Mouse (Mus musculus): ENCODE measurements around the gene Echdc2. TPM values are rescaled to one million over a fixed set of nuclear protein-coding genes. Genes with fewer than 3 reads are reported as not detected.
A peak's percentile ranks its signal among the peaks of the same experiment; 100 is the strongest.
"Not testable (repeated sequence)": the region's sequence is repeated elsewhere in the genome, so short reads cannot be mapped to it uniquely, and the experiment has no call there.

Echdc2 gene
- total RNA-seq (2021) = 10 to 100 TPM; 12.8 to 14.8 TPM
- long read RNA-seq, experiment 1, partial matches to known transcripts = 1 of 8 reads
- long read RNA-seq, experiment 1, other reads (novel, unspliced or antisense) = 3 of 8 reads
- long read RNA-seq, experiment 2, partial matches to known transcripts = 0 of 8 reads
- long read RNA-seq, experiment 2, other reads (novel, unspliced or antisense) = 4 of 8 reads

DNA sequence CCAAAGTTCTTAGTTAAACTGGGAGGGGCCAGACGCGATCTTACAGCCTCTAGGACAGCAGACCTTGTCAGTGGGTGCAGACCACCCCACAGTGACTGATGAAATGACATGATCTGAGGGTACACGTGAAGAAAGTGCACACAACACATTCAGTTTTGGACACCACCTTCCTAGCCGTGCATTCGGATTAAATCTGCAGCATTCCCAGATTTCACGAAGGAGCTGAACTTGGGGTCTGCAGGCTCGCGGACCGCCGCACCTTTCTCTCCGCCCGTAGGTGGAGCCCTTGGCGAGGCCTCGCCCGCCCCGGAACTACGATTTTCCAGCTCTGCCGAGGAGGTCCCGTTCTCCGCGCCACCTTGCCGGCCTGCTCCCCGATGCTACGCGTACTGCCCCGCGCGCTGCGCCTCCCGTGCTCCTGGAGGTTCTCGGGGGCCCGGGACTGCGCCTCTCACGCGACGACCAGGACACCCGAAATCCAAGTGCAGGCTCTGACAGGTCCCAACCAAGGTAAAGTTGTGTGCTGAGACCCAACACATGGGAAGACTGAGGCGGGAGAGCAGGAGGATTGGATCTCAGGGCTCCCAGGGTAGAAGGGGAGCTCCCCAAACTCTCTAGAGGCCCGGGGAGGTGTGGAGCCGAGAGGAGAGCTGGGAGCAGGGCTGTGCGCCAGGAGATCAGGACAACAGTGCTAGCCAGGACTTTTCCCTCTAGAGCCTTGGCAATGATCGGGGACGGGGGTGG lies at the start of gene Echdc2:
Gene Echdc2 (plus strand): TSS at position 286 of the 744 bp plus-strand sequence.
- Histone ChIP-seq H3K4me3 (peak within 1 kb of the TSS; percentile 46), H3K27ac (no peak within 1 kb of the TSS)
- TF ChIP-seq CTCF (IDR thresholded peaks at IDR 0.05) = peak; percentile 29
- peak; percentile 16 to 17 for DNase-seq (ENCODE audit: extremely low spot score in 1 of 2, low spot score in 2 of 2)
- intact Hi-C loops (cut with DNase I) = loop anchor here (5.0 kb wide), 1 partner anchor 48 kb away; no protein-coding TSS in a partner anchor

DNA sequence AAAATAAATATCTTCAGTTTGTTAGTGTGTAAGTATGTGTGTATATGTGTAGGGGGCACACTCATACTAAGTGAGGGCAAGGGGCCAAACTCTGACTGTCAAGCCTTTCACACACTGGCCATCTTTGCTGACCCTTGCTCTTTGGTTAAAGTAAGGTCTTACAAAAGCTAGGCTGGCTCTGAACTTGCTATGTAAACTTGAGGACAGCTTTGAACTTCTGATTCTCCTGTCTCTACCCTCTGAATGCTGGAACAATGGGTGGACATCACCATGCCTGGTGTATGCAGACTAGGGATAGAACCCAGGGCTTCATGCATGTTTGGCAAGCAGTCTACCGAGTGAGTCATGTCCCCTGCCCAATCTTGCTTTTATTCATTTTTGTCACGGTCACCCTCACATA lies 48.8 kb upstream of the Echdc2 start:
- no peak for TF ChIP-seq CTCF (IDR thresholded peaks at IDR 0.05)
- Histone ChIP-seq H3K4me3 (no peak overlapping the region), H3K27ac (no peak overlapping the region)
- no peak for DNase-seq (ENCODE audit: extremely low spot score in 1 of 2, low spot score in 2 of 2)
- intact Hi-C loops (cut with DNase I) = loop anchor here (5.0 kb wide), 3 partner anchors 51 to 224 kb away; partner anchors contain the start of genes Coa7 and Echdc2

DNA sequence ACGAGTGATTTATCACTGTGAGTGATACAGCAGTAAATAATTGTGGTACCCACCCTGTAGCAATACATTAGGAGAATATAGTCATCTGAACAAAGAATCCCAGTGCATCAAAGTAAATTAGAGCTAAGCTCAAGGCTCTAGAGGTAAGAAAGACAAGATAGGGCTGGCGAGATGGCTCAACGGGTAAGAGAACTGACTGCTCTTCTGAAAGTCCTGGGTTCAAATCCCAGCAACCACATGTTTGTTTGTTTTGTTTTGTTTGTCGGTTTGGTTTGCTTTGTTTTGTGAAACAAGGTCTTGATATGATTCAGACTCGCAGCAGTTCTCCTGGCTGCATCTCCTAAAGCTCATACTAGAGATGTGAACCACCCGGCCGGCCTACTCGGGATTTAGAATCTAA lies 47.7 kb upstream of the Echdc2 start:
- DNase-seq (ENCODE audit: extremely low spot score in 1 of 2, low spot score in 2 of 2) = peak in 1 of 2 experiments; percentile 9
- intact Hi-C loops (cut with DNase I) = loop anchor here (5.0 kb wide), 3 partner anchors 50 to 225 kb away; partner anchors contain the start of genes Coa7 and Echdc2
- Histone ChIP-seq H3K4me3 (peak overlapping the region; percentile 60), H3K27ac (no peak overlapping the region)
- no peak for TF ChIP-seq CTCF (IDR thresholded peaks at IDR 0.05)

DNA sequence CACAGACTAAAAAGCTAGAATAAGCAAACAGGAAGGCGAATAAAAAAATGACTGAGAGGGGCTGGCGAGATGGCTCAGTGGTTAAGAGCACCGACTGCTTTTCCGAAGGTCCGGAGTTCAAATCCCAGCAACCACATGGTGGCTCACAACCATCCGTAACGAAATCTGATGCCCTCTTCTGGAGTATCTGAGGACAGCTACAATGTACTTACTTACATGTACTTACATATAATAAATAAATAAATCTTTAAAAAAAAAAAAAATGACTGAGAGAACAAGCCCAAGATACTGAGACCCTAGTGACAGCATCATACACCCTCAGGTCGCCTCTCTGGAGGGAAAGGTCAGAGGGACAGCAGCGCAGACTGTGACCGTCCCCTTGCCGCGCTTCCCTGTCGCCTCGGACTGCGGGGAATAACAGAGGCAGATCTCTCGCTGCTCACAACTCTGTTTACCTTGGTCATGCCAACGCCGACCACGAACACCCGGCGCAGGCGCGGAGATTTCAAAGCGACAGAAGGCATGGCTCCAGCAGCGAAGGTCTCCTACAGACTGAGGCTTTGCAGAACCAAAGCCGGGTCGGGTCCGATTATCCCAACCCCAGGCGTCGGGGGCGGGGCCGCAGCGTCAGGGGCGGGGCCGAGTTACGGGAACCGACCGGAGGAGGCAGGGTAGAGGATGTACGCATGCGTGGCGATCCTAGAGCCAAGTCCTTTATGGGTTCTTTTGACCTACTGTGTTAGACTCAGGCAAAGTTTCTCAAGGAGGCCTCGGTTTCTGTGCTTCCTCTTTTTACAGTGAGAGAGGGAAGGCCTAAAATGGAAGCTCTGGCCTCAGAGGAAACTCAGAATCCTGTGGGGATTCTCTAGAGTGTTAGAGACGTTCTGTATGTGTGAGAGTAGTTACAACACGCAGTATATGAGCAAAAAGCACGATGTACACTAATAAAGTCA lies 47.0 kb upstream of the Echdc2 start:
- DNase-seq (ENCODE audit: extremely low spot score in 1 of 2, low spot score in 2 of 2) = peak; percentile 91 to 94
- intact Hi-C loops (cut with DNase I) = loop anchor here (1.0 to 5.0 kb wide), 4 partner anchors 48 to 226 kb away; partner anchors contain the start of genes Coa7 and Echdc2
- H3K4me3 ChIP-seq = peak overlapping the region; percentile 60
- no peak; the same call in none of the 2 replicates for TF ChIP-seq CTCF (IDR thresholded peaks at IDR 0.05)
- peak overlapping the region; percentile 88 for H3K27ac ChIP-seq

DNA sequence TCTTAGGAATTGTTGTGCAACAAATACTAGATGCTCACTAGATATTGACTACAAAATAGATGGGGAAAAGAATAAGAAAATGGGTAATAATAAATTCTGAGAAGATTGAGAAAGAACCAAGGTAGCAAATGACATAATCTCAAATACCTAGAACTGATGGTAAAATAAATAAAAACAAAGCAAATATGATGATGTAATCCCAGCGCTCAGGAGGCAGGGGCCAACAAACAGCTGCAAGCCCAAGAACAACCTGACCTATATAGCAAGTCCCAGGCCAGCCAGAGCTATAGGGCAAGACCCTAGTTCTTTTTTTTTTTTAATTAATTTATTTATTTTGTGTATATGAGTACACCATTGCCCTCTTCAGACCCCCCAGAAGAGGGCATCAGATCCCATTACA lies 41.1 kb upstream of the Echdc2 start:
- H3K4me3 ChIP-seq = no peak overlapping the region
- intact Hi-C loops (cut with DNase I) = no loop called here
- no peak for DNase-seq (ENCODE audit: extremely low spot score in 1 of 2, low spot score in 2 of 2)
- no peak overlapping the region for H3K27ac ChIP-seq
- TF ChIP-seq CTCF (IDR thresholded peaks at IDR 0.05) = no peak

DNA sequence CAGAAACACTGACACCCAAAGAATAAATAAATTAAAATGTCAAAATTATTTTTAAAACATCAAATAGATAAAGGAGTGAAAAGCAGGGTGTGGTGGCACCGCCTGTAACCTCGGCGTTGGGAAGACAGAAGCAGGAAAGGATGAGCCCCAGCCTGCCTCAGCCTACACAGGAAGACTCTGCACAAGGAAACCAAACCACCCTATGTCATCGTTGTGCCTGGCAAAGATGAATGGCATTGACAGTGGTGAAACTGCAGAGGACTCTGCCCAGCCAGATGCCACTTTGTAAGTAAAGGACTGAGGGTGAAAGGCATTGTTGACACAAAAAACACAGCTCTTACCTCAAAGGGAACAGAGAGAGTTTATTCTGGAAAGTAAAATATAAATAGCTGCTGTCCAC lies 39.0 kb upstream of the Echdc2 start:
- Histone ChIP-seq H3K27ac (no peak overlapping the region), H3K4me3 (no peak overlapping the region)
- intact Hi-C loops (cut with DNase I) = no loop called here
- DNase-seq (ENCODE audit: extremely low spot score in 1 of 2, low spot score in 2 of 2) = no peak
- no peak for TF ChIP-seq CTCF (IDR thresholded peaks at IDR 0.05)

DNA sequence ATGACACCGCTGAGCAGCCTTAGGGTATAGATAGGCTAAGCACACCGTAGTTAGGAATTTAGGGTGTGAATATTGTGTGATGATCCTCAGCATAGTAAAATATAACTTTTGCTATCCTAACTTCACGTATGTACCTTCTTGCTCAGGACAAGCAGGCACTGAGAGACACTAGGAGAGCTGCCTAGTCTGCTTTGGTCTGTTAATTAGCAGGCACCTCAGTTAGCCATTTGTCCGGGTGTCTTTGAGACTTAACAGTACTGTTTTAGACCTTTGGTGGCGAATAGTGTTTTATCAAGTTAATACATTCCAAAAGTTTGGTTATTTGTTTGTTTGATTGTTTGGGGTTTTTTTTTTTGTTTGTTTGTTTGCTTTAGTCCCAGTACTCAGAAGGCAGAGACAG lies 37.7 kb upstream of the Echdc2 start:
- no peak for TF ChIP-seq CTCF (IDR thresholded peaks at IDR 0.05)
- Histone ChIP-seq H3K27ac (no peak overlapping the region), H3K4me3 (no peak overlapping the region)
- intact Hi-C loops (cut with DNase I) = no loop called here
- no peak for DNase-seq (ENCODE audit: extremely low spot score in 1 of 2, low spot score in 2 of 2)

DNA sequence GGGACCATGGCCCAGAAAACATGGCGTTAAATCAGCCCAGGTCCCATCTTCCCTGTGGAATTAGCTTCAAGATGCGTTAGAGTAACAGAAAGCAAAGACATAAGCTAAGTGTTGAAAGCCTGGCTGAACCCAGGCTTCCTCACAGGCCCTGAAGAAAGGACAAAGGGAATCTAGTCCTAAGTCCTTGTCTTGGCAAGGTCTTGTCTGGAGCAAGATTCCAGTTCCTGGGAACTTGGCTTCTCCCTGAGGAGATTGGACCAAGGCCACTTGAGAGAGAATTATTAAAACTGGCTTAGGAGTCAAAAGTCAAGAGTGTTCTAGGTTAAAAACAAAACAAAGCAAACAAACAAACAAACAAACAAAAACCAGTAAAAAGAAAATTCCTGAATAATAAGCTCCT lies 36.9 kb upstream of the Echdc2 start:
- intact Hi-C loops (cut with DNase I) = no loop called here
- no peak for DNase-seq (ENCODE audit: extremely low spot score in 1 of 2, low spot score in 2 of 2)
- TF ChIP-seq CTCF (IDR thresholded peaks at IDR 0.05) = no peak

DNA sequence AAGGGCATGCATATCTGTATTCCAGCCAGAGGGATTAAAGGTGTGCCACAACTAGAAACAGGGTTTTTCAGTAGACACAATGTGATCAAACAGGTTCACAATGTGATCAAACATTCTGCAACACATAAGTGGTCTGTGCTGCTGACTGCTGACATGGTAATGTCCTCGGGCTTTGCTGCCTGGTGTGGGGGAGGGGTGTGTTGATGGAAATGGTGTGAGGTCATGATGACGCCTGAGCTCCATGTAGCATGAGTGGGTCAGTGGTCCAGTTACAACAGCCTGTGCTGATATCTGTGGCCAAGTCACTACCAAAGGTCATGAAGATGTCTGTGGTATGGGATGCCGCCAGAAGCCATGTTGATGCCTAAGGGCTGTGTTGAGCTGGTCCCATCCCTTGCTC lies 34.8 kb upstream of the Echdc2 start:
- no peak for TF ChIP-seq CTCF (IDR thresholded peaks at IDR 0.05)
- Histone ChIP-seq H3K27ac (no peak overlapping the region), H3K4me3 (no peak overlapping the region)
- intact Hi-C loops (cut with DNase I) = no loop called here
- no peak for DNase-seq (ENCODE audit: extremely low spot score in 1 of 2, low spot score in 2 of 2)

More for the DNA sequence above, 36.9 kb upstream of the Echdc2 start:
- Histone ChIP-seq H3K27ac (no peak overlapping the region), H3K4me3 (no peak overlapping the region)

DNA sequence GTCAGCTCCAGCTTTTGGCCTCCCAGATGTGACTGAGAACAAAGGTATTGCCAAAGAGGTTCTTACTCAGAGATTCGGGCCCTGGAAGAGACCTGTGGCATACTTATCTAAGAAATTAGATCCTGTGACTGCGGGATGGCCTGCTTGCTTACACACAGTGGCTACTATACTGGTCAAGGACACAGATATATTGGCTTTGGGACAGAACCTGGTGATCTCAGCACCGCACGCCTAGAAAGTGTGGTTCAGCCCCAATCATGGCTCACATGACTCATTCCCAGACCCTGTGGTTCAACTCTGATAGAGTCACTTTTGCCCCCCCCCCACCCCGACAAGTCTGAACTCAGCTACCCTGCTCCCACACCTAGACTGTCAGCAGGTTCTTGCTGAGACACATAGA lies 28.3 kb upstream of the Echdc2 start:
- no peak overlapping the region for H3K27ac ChIP-seq
- no peak for DNase-seq (ENCODE audit: extremely low spot score in 1 of 2, low spot score in 2 of 2)
- H3K4me3 ChIP-seq = no peak overlapping the region
- intact Hi-C loops (cut with DNase I) = no loop called here
- TF ChIP-seq CTCF (IDR thresholded peaks at IDR 0.05) = no peak

DNA sequence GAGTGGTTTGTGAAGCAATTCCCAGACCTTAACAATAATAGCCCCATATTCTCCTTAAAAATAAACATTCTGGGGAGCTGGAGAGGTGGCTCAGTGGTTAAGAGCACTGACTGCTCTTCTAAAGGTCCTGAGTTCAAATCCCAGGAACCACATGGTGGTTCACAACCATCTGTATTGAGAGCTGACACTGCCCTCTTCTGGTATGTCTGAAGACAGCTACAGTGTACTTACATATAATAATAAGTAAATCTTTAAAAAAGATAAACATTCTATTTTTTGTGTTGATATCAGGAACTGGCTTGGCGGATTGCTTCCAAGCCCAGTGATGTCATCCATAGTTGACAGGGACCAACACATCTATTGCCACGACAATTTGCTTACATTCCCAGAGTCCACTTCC lies 22.1 kb upstream of the Echdc2 start:
- DNase-seq (ENCODE audit: extremely low spot score in 1 of 2, low spot score in 2 of 2); intact Hi-C loops (cut with DNase I); H3K4me3 ChIP-seq; H3K27ac ChIP-seq: not testable (repeated sequence)
- TF ChIP-seq CTCF (IDR thresholded peaks at IDR 0.05) = peak; percentile 31

Measured in left cerebral cortex, adult 2 months (tissue).